Mouse (Mus musculus) G1E (cell line): ENCODE results near the gene Hormad2.

Experiments
- CTCF ChIP-seq: IDR thresholded peaks from 2 replicates; pipeline ENCODE4 v1.5.1; 2012; ENCODE audit warnings: low read depth, low read length, inconsistent platforms, mixed read lengths
- GATA1 ChIP-seq: IDR thresholded peaks from 2 replicates; pipeline ENCODE4 v1.6.1; 2012; ENCODE audit warnings: borderline replicate concordance, low read length, inconsistent platforms, mixed read lengths
- GATA2 ChIP-seq: IDR thresholded peaks from 2 replicates; pipeline ENCODE4 v1.6.1; 2012; ENCODE audit warnings: low read depth, low read length, inconsistent platforms, borderline replicate concordance
- POLR2AphosphoS5 ChIP-seq: IDR thresholded peaks from 2 replicates; pipeline ENCODE4 v1.6.1; 2012; ENCODE audit warnings: low read depth, low read length, inconsistent platforms; ENCODE audit not compliant: insufficient replicate concordance
- TAL1 ChIP-seq: conservative IDR thresholded peaks from 2 replicates; pipeline ENCODE4 v1.6.1; 2012; ENCODE audit warnings: low read depth, low read length, inconsistent platforms, mixed read lengths

DNA sequence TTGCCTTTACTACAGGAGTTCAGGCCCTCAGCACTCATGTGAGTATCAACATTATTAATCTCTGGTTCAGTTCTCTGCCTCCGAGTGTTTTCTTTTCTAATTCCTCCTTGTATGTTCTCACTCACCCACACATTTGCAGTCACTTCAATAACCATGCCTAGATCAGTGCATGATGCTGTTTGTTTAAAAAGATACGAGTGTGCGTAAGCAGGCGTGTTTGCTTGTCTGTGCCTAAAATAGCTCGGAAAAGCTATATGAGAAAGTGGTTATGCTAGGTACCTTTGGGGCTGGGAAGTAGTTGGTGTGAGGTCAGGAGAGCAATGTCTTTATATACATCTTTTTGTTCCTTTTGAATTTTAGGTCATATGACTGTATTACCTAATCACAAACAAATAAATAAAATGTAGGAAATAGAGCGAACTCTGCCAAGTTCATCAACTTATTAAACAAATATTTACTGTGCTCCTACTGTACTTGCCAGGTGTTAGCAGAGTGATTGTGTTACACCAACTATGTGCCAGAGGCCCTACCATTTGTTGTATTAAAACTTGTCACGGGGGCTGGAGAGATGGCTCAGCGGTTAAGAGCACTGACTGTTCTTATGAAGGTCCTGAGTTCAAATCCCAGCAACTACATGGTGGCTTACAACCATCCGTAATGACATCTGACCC, 100.7 kb downstream of the Hormad2 start:
- no peak for TF ChIP-seq CTCF
- no peak for TF ChIP-seq GATA1
- TF ChIP-seq TAL1 = no peak
- no peak for TF ChIP-seq POLR2AphosphoS5
- no peak for TF ChIP-seq GATA2
